Mouse (Mus musculus) midbrain, embryonic 14.5 days (tissue): ENCODE measurements at regions not wholly inside any gene's neighbourhood (a gene's known extent, or its start where the extent isn't known, plus 50 kb on each side); places are given as distances from the start of the nearest gene placed in this dataset.

Experiments
- ATAC-seq: fragments of 200-750 bp; cut with Nextera tagmentation; 2 replicates; pipeline ENCODE4 v1.8.0; 2017; ENCODE audit warnings: moderate number of reproducible peaks, moderate library complexity; ENCODE audit not compliant: low FRiP score, low TSS enrichment
- DNase-seq: peaks from one replicate; pipeline ENCODE4 v3.0.0-alpha.2; 2015
- H3K27ac ChIP-seq: fragments of 300-500 bp; sonication (generic); replicated peaks from 2 replicates; pipeline ENCODE4 v1.5.1; 2014; ENCODE audit warnings: mild to moderate bottlenecking, low read depth, low read length, moderate library complexity
- H3K27me3 ChIP-seq: fragments of 300-500 bp; sonication (generic); 2 replicates; pipeline ENCODE4 v1.6.1; 2014; ENCODE audit warnings: low read length, control low read depth, mixed read lengths; ENCODE audit not compliant: control insufficient read depth, insufficient read depth
- H3K36me3 ChIP-seq: fragments of 300-500 bp; sonication (generic); 2 replicates; pipeline ENCODE4 v1.6.1; 2014; ENCODE audit warnings: low read length, control low read depth; ENCODE audit not compliant: control insufficient read depth, insufficient read depth
- H3K4me1 ChIP-seq: fragments of 300-500 bp; sonication (generic); 2 replicates; pipeline ENCODE4 v1.6.1; 2014; ENCODE audit warnings: mild to moderate bottlenecking, antibody characterized with exemption, low read length, control low read depth; ENCODE audit not compliant: control insufficient read depth, insufficient read depth
- H3K4me2 ChIP-seq: fragments of 300-500 bp; sonication (generic); 2 replicates; pipeline ENCODE4 v1.6.1; 2014; ENCODE audit warnings: mild to moderate bottlenecking, low read length, moderate library complexity
- H3K4me3 ChIP-seq: fragments of 300-500 bp; sonication (generic); replicated peaks from 2 replicates; pipeline ENCODE4 v1.5.1; 2014; ENCODE audit warnings: low read depth, low read length
- H3K9ac ChIP-seq: fragments of 300-500 bp; sonication (generic); replicated peaks from 2 replicates; pipeline ENCODE4 v1.6.1; 2014; ENCODE audit warnings: mild to moderate bottlenecking, low read length, moderate library complexity
- H3K9me3 ChIP-seq: fragments of 300-500 bp; sonication (generic); 2 replicates; pipeline ENCODE4 v1.6.1; 2016; ENCODE audit warnings: low read length, control low read depth, mixed read lengths; ENCODE audit not compliant: control insufficient read depth
- WGBS: fragments of 180-500 bp; shearing (Covaris S2); extraction: QIAGEN DNeasy Blood & Tissue Kit; methylation state at CpG from one replicate; pipeline ENCODE4 v1.1.7; 2014; 5-methylcytosine and 5-hydroxymethylcytosine counted together

DNA sequence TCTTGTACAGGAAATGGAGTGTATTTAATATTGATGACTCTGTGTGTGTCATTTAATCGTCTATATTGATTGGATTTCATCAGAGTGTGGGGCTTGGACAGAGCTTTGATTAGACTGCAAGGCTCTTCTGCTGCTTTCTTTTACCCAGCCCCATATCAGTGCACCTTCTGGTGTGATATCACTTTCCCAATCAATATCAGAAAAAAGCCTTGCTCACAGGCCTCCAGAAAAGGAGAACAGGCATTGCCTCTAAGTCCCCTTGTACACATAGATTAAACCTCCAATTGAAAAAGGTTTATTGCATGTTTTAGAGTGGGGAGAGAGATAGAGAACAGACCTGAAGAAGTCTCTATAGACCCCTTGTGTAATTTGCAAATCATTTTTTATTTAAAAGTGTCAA lies 831.6 kb upstream of the Zeb2 start:
- no peak for DNase-seq
- Histone ChIP-seq H3K4me3 (no peak overlapping the region), H3K9me3 (no peaks in the 10 kb centered on the region), H3K27me3 (no peaks in the 10 kb centered on the region), H3K4me1 (no peaks in the 10 kb centered on the region), H3K4me2 (no peak overlapping the region), H3K27ac (no peak overlapping the region), H3K9ac (no peak overlapping the region), H3K36me3 (no peaks in the 10 kb centered on the region)
- ATAC-seq = no peak
- 87% methylated on average over 1 of the region's 1 CpGs for WGBS

DNA sequence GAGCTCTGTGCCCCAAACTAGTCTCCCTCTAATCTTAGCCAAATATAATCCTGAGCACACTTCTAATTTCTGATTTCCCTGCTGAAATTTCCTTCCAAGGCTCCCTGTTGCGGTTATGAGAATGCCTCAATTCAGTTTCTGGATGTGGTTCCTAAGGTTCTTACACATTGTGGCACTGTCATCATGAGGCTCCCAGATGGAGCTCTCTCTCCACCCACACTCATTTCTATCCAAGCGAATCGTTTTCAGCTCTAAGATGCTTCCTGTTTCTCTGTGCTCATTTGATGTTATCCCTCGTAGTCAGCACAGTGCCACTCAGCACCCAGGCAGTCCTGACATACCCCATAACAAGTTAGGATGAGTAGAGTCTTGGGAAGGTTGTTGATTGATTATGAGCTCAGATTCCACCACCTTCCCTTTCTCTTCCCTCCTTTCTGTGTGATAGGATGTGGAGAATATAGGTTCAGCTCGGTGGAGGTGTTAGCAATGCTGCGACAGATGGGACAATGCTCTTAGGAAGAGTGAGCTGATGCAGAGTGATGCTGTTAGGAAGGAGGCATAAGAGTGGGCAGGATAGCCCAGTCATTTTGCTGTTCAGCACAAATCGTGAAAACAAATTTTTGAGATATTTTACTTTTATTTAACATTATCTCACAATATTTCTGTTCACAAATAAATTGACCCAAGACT lies 808.7 kb upstream of the Zeb2 start:
- 89% methylated on average over 7 of the region's 7 CpGs for WGBS
- H3K27me3 ChIP-seq = no peaks in the 10 kb centered on the region
- no peak overlapping the region for H3K27ac ChIP-seq
- no peaks in the 10 kb centered on the region for H3K9me3 ChIP-seq
- ATAC-seq (no peak), DNase-seq (no peak)
- H3K4me3 ChIP-seq = no peak overlapping the region
- no peak overlapping the region for H3K4me2 ChIP-seq
- no peak overlapping the region for H3K9ac ChIP-seq
- no peaks in the 10 kb centered on the region for H3K4me1 ChIP-seq
- H3K36me3 ChIP-seq = no peaks in the 10 kb centered on the region

DNA sequence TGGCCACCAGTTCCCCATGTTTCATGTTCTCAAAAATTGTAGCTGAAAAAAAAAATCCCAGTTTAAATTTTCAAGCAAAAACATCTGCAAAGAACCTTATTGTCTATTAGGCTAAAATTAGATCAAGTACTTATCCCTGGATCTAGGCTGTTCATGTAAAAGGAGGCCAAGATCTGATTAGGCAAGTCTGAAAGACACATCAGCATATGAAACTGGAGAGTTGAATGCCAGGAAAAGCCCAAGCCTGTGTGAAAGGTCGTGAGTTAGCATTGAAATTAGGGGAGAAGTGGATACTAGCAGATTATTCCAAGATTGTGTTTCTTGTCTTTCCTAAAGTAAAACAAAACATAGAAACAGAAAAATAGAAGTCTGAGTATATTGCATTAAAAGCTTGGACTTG lies 791.7 kb upstream of the Zeb2 start:
- no peaks in the 10 kb centered on the region for H3K9me3 ChIP-seq
- no peak for DNase-seq
- H3K4me2 ChIP-seq = no peak overlapping the region
- H3K4me3 ChIP-seq = no peak overlapping the region
- WGBS = 35% methylated on average over 1 of the region's 1 CpGs
- H3K4me1 ChIP-seq = no peaks in the 10 kb centered on the region
- H3K9ac ChIP-seq = no peak overlapping the region
- no peak for ATAC-seq
- H3K27me3 ChIP-seq = no peaks in the 10 kb centered on the region
- H3K27ac ChIP-seq = no peak overlapping the region
- no peaks in the 10 kb centered on the region for H3K36me3 ChIP-seq

GRCm38 (mm10) chr2:45904623-45905235 lies 787.5 kb upstream of the Zeb2 start:
- 90% methylated on average over 2 of the region's 2 CpGs for WGBS
- no peaks in the 10 kb centered on the region for H3K4me1 ChIP-seq
- no peaks in the 10 kb centered on the region for H3K27me3 ChIP-seq
- no peak overlapping the region for H3K4me3 ChIP-seq
- H3K9ac ChIP-seq = no peak overlapping the region
- DNase-seq (no peak), ATAC-seq (no peak)
- H3K9me3 ChIP-seq = no peaks in the 10 kb centered on the region
- no peaks in the 10 kb centered on the region for H3K36me3 ChIP-seq
- no peak overlapping the region for H3K27ac ChIP-seq
- no peak overlapping the region for H3K4me2 ChIP-seq

DNA sequence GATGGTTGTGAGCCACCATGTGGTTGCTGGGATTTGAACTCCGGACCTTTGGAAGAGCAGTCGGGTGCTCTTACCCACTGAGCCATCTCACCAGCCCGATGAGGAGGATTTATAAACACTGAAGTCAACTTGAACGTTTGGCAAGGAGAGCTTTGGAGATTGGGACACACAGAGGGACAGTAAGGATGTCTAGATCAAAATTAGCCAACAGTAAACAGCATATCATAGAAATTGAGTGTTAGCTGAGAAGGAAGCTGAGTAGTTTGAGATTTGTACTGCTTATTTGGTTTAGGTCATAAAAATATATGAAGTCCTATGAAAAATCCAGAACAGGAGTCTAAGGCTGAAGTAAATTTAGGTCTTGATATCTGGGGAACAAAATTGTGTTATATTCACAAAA lies 786.9 kb upstream of the Zeb2 start:
- H3K27me3 ChIP-seq = no peaks in the 10 kb centered on the region
- no peaks in the 10 kb centered on the region for H3K9me3 ChIP-seq
- H3K27ac ChIP-seq = no peak overlapping the region
- no peak overlapping the region for H3K4me3 ChIP-seq
- ATAC-seq = no peak
- 91% methylated on average over 4 of the region's 4 CpGs for WGBS
- no peaks in the 10 kb centered on the region for H3K4me1 ChIP-seq
- no peak overlapping the region for H3K4me2 ChIP-seq
- no peak overlapping the region for H3K9ac ChIP-seq
- no peak for DNase-seq
- H3K36me3 ChIP-seq = no peaks in the 10 kb centered on the region

DNA sequence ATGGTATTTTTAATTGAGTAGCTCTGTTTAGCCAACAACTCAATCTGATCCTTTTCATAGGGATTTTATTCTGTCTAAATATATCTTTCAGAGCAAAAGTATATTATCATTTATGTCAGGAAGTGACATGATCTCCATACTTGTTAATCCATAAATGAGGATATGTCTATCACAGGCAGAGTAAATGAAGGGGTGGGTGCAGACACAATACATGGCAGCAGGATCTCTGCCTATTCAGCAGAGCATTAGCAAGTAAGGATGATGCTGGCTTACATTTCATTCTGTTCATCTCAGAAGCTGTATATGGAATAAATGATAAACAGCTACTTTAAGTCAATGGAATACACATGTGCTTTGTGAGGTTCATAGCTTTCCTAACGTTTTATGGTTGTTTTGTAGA lies 786.2 kb upstream of the Zeb2 start:
- H3K4me2 ChIP-seq = no peak overlapping the region
- 73% methylated on average over 1 of the region's 1 CpGs for WGBS
- no peak overlapping the region for H3K9ac ChIP-seq
- H3K27me3 ChIP-seq = no peaks in the 10 kb centered on the region
- no peaks in the 10 kb centered on the region for H3K9me3 ChIP-seq
- ATAC-seq (no peak), DNase-seq (no peak)
- H3K27ac ChIP-seq = no peak overlapping the region
- H3K4me1 ChIP-seq = no peaks in the 10 kb centered on the region
- no peak overlapping the region for H3K4me3 ChIP-seq
- no peaks in the 10 kb centered on the region for H3K36me3 ChIP-seq

- no peak for DNase-seq
- whole genome bisulfite sequencing = 92% methylated on average over 4 of the region's 4 CpGs
- no peak overlapping the region for H3K4me3 ChIP-seq
Observed at GRCm38 (mm10) chr2:45901892-45902291, 784.7 kb upstream of the Zeb2 start.

DNA sequence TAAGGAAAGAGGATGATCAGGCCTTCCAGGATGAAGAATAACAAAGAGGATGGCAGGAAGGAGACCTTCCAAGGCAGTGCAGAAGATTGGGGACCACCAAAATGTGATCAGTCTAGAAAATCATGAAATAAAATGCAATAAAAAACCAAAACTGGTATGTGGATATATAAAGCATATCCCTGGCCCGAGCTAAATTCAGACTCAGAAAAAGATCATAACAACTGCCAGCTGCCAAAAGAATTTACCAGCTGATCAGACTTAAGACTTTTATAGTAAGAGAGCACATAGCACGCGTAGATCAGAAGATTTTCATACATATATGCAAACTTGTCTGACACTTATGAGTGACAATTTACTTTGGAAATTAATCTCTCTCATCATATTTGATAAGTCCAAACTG lies 767.5 kb upstream of the Zeb2 start:
- no peaks in the 10 kb centered on the region for H3K27me3 ChIP-seq
- no peaks in the 10 kb centered on the region for H3K9me3 ChIP-seq
- ATAC-seq (no peak), DNase-seq (no peak)
- no peak overlapping the region for H3K9ac ChIP-seq
- no peak overlapping the region for H3K4me2 ChIP-seq
- H3K27ac ChIP-seq = no peak overlapping the region
- H3K36me3 ChIP-seq = no peaks in the 10 kb centered on the region
- H3K4me1 ChIP-seq = no peaks in the 10 kb centered on the region
- H3K4me3 ChIP-seq = no peak overlapping the region
- 92% methylated on average over 3 of the region's 3 CpGs for WGBS

More at GRCm38 (mm10) chr2:45901892-45902291, 784.7 kb upstream of the Zeb2 start:
- Histone ChIP-seq H3K27me3 (no peaks in the 10 kb centered on the region), H3K9me3 (no peaks in the 10 kb centered on the region), H3K27ac (no peak overlapping the region), H3K36me3 (no peaks in the 10 kb centered on the region), H3K4me1 (no peaks in the 10 kb centered on the region), H3K4me2 (no peak overlapping the region), H3K9ac (no peak overlapping the region)
- no peak for ATAC-seq

GRCm38 (mm10) chr2:45878656-45879055 lies 761.5 kb upstream of the Zeb2 start:
- no peak overlapping the region for H3K4me2 ChIP-seq
- no peaks in the 10 kb centered on the region for H3K9me3 ChIP-seq
- no peaks in the 10 kb centered on the region for H3K27me3 ChIP-seq
- no peak overlapping the region for H3K27ac ChIP-seq
- ATAC-seq (no peak), DNase-seq (no peak)
- H3K36me3 ChIP-seq = no peaks in the 10 kb centered on the region
- no peak overlapping the region for H3K9ac ChIP-seq
- H3K4me1 ChIP-seq = no peaks in the 10 kb centered on the region
- H3K4me3 ChIP-seq = no peak overlapping the region
